ENCODE assay signal across 8 mouse cellular contexts in the genomic region with DNA sequence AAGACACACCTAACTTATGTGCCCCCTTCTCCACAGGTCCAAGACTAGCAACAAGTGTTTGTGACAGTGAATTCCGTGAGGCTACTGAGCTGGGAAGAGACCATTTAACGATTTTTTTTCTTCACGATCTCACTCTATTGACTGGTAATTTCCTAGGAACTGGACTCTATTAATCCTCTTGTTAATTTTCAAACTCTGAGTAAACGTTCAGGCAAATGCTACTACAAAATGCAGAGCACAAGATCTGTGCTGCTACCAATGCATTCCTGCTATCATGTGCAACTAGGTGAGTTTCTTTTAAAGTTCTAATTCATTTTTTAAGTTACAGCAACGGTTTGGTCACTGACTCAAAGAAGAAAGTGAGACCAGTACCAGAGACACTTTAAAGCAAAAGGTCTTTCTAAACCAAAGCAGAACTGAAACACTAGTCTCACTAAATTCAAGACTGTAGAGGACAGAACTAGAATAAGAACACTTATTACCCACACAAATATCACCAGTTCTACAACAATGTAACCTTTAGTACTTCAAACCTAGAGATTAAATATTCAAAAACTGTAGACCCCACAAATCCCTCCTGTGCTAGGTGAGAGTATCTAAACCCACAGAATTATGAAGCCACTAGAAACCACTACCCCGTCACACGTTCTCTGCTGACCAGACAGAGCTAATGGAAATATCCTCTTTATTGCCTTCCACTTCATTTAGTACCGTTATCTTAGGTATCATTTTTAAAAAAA. TPM values are rescaled to one million over a fixed set of nuclear protein-coding genes. Genes with fewer than 3 reads are reported as not detected.
A peak's percentile ranks its signal among the peaks of the same experiment; 100 is the strongest.
DNase-seq lines count a peak whose midpoint lies in the region; ATAC-seq and TF ChIP-seq lines count a peak whose summit lies in the region.
"Had no signal": no experiment of that assay in that cellular context is flagged by ENCODE, and none has a peak within 500 bp of the region (broad histone marks: within the 10 kb centered on the region; RNA-seq: fewer than 3 reads in every experiment).

No protein-coding gene starts in this region.

- no peaks in the 10 kb centered on the region for H3K36me3 ChIP-seq in lung, embryonic 16.5 days (ENCODE audit: control insufficient read depth, insufficient read depth, low read length)
- H3K36me3 ChIP-seq in forebrain, embryonic 12.5 days (replicated peaks): no peaks in the 10 kb centered on the region
- no peaks in the 10 kb centered on the region for H3K36me3 ChIP-seq in limb, embryonic 14.5 days (ENCODE audit: control insufficient read depth, insufficient read depth, low read length)
- no peaks in the 10 kb centered on the region for H3K36me3 ChIP-seq in stomach, embryonic 15.5 days

- H3K27me3 ChIP-seq in lung, embryonic 16.5 days (ENCODE audit: control insufficient read depth, insufficient read depth, low read depth, low read length): no peaks in the 10 kb centered on the region
- no peaks in the 10 kb centered on the region for H3K27me3 ChIP-seq in forebrain, embryonic 12.5 days
- H3K27me3 ChIP-seq in limb, embryonic 14.5 days (ENCODE audit: control insufficient read depth, insufficient read depth, low read length): no peaks in the 10 kb centered on the region
- H3K27me3 ChIP-seq in stomach, embryonic 15.5 days (replicated peaks): no peaks in the 10 kb centered on the region

- no peak overlapping the region for H3K27ac ChIP-seq in lung, embryonic 16.5 days (ENCODE audit: low read length)
- no peak overlapping the region for H3K27ac ChIP-seq in forebrain, embryonic 12.5 days
- no peak overlapping the region for H3K27ac ChIP-seq in limb, embryonic 14.5 days (replicated peaks; ENCODE audit: low read depth, low read length)
- H3K27ac ChIP-seq in stomach, embryonic 15.5 days: no peak overlapping the region

- no peak for TF ChIP-seq POLR2A in limb, embryonic 14.5 days (IDR thresholded peaks at IDR 0.05; ENCODE audit: borderline replicate concordance, extremely low read depth, insufficient read depth, insufficient read length)

- ATAC-seq in lung, embryonic 16.5 days (ENCODE audit: low read depth): no peak
- ATAC-seq in forebrain, embryonic 12.5 days (ENCODE audit: low FRiP score): no peak
- ATAC-seq in limb, embryonic 14.5 days (ENCODE audit: low FRiP score, low read depth): no peak
- ATAC-seq in stomach, embryonic 15.5 days (ENCODE audit: insufficient read depth, low FRiP score, low read depth): no peak
- no peak for ATAC-seq in megakaryocyte-erythroid progenitor cell, adult 5-6 weeks (replicated peaks; ENCODE audit: low FRiP score, low TSS enrichment, poor library complexity, severe bottlenecking)

- H3K4me3 ChIP-seq in lung, embryonic 16.5 days (ENCODE audit: low read length): peak overlapping the region; percentile 95
- peak overlapping the region; percentile 93 for H3K4me3 ChIP-seq in forebrain, embryonic 12.5 days (replicated peaks)
- H3K4me3 ChIP-seq in limb, embryonic 14.5 days (replicated peaks; ENCODE audit: low read length): peak overlapping the region; percentile 85
- H3K4me3 ChIP-seq in stomach, embryonic 15.5 days (replicated peaks): peak overlapping the region; percentile 96

- 39% methylated on average over 8 of the region's 8 CpGs for WGBS in lung, embryonic 16.5 days
- WGBS in forebrain, embryonic 12.5 days: 48% methylated on average over 8 of the region's 8 CpGs
- WGBS in limb, embryonic 14.5 days: 30% methylated on average over 8 of the region's 8 CpGs
- WGBS in stomach, embryonic 15.5 days: 35% methylated on average over 8 of the region's 8 CpGs

- no peaks in the 10 kb centered on the region for H3K9me3 ChIP-seq in lung, embryonic 16.5 days (ENCODE audit: control insufficient read depth, low read length)
- no peaks in the 10 kb centered on the region for H3K9me3 ChIP-seq in forebrain, embryonic 12.5 days
- no peaks in the 10 kb centered on the region for H3K9me3 ChIP-seq in limb, embryonic 14.5 days (ENCODE audit: control insufficient read depth, low read length)
- H3K9me3 ChIP-seq in stomach, embryonic 15.5 days: no peaks in the 10 kb centered on the region

- H3K4me2 ChIP-seq in lung, embryonic 16.5 days (ENCODE audit: low read depth, low read length): peak overlapping the region; percentile 75
- H3K4me2 ChIP-seq in forebrain, embryonic 12.5 days: peak overlapping the region; percentile 56
- peak overlapping the region; percentile 58 for H3K4me2 ChIP-seq in limb, embryonic 14.5 days (replicated peaks; ENCODE audit: low read depth, low read length, severe bottlenecking)
- H3K4me2 ChIP-seq in stomach, embryonic 15.5 days: peak overlapping the region; percentile 57

- H3K4me1 ChIP-seq in lung, embryonic 16.5 days (replicated peaks; ENCODE audit: control insufficient read depth, insufficient read depth, low read length): peaks cover 27% of the 10 kb centered on the region
- H3K4me1 ChIP-seq in forebrain, embryonic 12.5 days: peaks cover 26% of the 10 kb centered on the region
- H3K4me1 ChIP-seq in limb, embryonic 14.5 days (ENCODE audit: control insufficient read depth, insufficient read depth, low read length): peaks cover 21% of the 10 kb centered on the region
- peaks cover 20% of the 10 kb centered on the region for H3K4me1 ChIP-seq in stomach, embryonic 15.5 days

- DNase-seq in lung, adult 18-20 months: no peak
- no peak for DNase-seq in limb, embryonic 14.5 days (ENCODE audit: low spot score)
- no peak for DNase-seq in thymus, postnatal 4 days
- DNase-seq: kidney, adult 11 months had no signal

- H3K9ac ChIP-seq in lung, embryonic 16.5 days (ENCODE audit: low read length): peak overlapping the region; percentile 99
- peak overlapping the region; percentile 94; the same call in 1 of the 2 replicates for H3K9ac ChIP-seq in forebrain, embryonic 12.5 days
- 0 out of 2 replicates have a peak overlapping the region, but pooled peaks have one; percentile 95 for H3K9ac ChIP-seq in limb, embryonic 14.5 days (ENCODE audit: low read depth, low read length, severe bottlenecking)
- no peak overlapping the region for H3K9ac ChIP-seq in stomach, embryonic 15.5 days

RNA-seq across cellular contexts. Expression of a gene that starts 1.7 kb away (rescaled TPM):
- 27.5 and 36.5 TPM in 2 replicates for polyA plus RNA-seq in lung, embryonic 16.5 days (2015; fragmentation: Nextera tagmentation; extraction: Ambion mirVana)
- polyA plus RNA-seq in forebrain, embryonic 12.5 days (2016; fragmentation: Nextera tagmentation; extraction: Ambion mirVana): 67.8 and 72.3 TPM in 2 replicates
- 35.7 and 35.9 TPM in 2 replicates for polyA plus RNA-seq in limb, embryonic 14.5 days (2012; rRNA removed)
- polyA plus RNA-seq in limb, embryonic 14.5 days (2014; fragmentation: Nextera tagmentation; extraction: Ambion mirVana): 65.0 and 72.0 TPM in 2 replicates
- 35.9 and 37.1 TPM in 2 replicates for polyA plus RNA-seq in stomach, embryonic 15.5 days (2015; fragmentation: Nextera tagmentation; extraction: Ambion mirVana)
- total RNA-seq in megakaryocyte-erythroid progenitor cell, adult 5-6 weeks (2014; fragmentation: Nextera tagmentation): 23.3 and 35.2 TPM in 2 replicates
- 38.5 and 40.3 TPM in 2 replicates for total RNA-seq in megakaryocyte-erythroid progenitor cell, adult 5-6 weeks (2017)

RNA-seq across cellular contexts. Expression of a gene that starts 44.8 kb away (rescaled TPM):
- polyA plus RNA-seq in lung, embryonic 16.5 days (2015; fragmentation: Nextera tagmentation; extraction: Ambion mirVana): 5.8 and 16.8 TPM in 2 replicates
- 1.1 and 1.7 TPM in 2 replicates for polyA plus RNA-seq in forebrain, embryonic 12.5 days (2016; fragmentation: Nextera tagmentation; extraction: Ambion mirVana)
- 36.4 and 51.8 TPM in 2 replicates for polyA plus RNA-seq in limb, embryonic 14.5 days (2012; rRNA removed)
- polyA plus RNA-seq in limb, embryonic 14.5 days (2014; fragmentation: Nextera tagmentation; extraction: Ambion mirVana): 98.8 and 126 TPM in 2 replicates
- 1.4 and 4.3 TPM in 2 replicates for polyA plus RNA-seq in stomach, embryonic 15.5 days (2015; fragmentation: Nextera tagmentation; extraction: Ambion mirVana)
- total RNA-seq in megakaryocyte-erythroid progenitor cell, adult 5-6 weeks (2014; fragmentation: Nextera tagmentation): 1.2 TPM in 1 of 2 replicates, not detected in the other
- 0.05 and 0.19 TPM in 2 replicates for total RNA-seq in megakaryocyte-erythroid progenitor cell, adult 5-6 weeks (2017)
